Mouse (Mus musculus) hindbrain, embryonic 13.5 days (tissue): Measurements from ENCODE around the gene Ucp1. TPM values are rescaled to one million over a fixed set of nuclear protein-coding genes. Genes with fewer than 3 reads are reported as not detected.
"Not testable (repeated sequence)": the region's sequence is repeated elsewhere in the genome, so short reads cannot be mapped to it uniquely, and the experiment has no call there.

Experiments
- ATAC-seq: fragments of 200-750 bp; cut with Nextera tagmentation; 2 replicates; pipeline ENCODE4 v1.8.0; 2017; ENCODE audit warnings: moderate TSS enrichment; ENCODE audit not compliant: low FRiP score
- H3K27ac ChIP-seq: fragments of 300-500 bp; sonication (generic); 2 replicates; pipeline ENCODE4 v1.5.1; 2015; ENCODE audit warnings: inconsistent platforms, mild to moderate bottlenecking, moderate library complexity
- H3K27me3 ChIP-seq: fragments of 300-500 bp; sonication (generic); 2 replicates; pipeline ENCODE4 v1.6.1; 2015; ENCODE audit warnings: mild to moderate bottlenecking, inconsistent platforms
- H3K36me3 ChIP-seq: fragments of 300-500 bp; sonication (generic); 2 replicates; pipeline ENCODE4 v1.6.1; 2015; ENCODE audit warnings: mild to moderate bottlenecking, inconsistent platforms
- H3K4me1 ChIP-seq: fragments of 300-500 bp; sonication (generic); replicated peaks from 2 replicates; pipeline ENCODE4 v1.6.1; 2015; ENCODE audit warnings: inconsistent platforms
- H3K4me2 ChIP-seq: fragments of 300-500 bp; sonication (generic); 2 replicates; pipeline ENCODE4 v1.6.1; 2015; ENCODE audit warnings: inconsistent platforms, mild to moderate bottlenecking, moderate library complexity
- H3K4me3 ChIP-seq: fragments of 300-500 bp; sonication (generic); 2 replicates; pipeline ENCODE4 v1.5.1; 2015; ENCODE audit warnings: mild to moderate bottlenecking, inconsistent platforms
- H3K9ac ChIP-seq: fragments of 300-500 bp; sonication (generic); 2 replicates; pipeline ENCODE4 v1.6.1; 2015; ENCODE audit warnings: mild to moderate bottlenecking, inconsistent platforms
- H3K9me3 ChIP-seq: fragments of 300-500 bp; sonication (generic); 2 replicates; pipeline ENCODE4 v1.6.1; 2016; ENCODE audit warnings: inconsistent platforms
- WGBS: fragments of 180-500 bp; shearing (Covaris S2); methylation state at CpG from one replicate; pipeline ENCODE4 v1.1.7; 2015; 5-methylcytosine and 5-hydroxymethylcytosine counted together
- polyA plus RNA-seq: library from polyadenylated mRNA; unstranded; fragments of >200 nt; fragmentation: Nextera tagmentation; extraction: Ambion mirVana; gene quantifications from 2 replicates; pipeline ENCODE4 v1.2.1, GENCODE M21; 2015

The Ucp1 gene
- polyA plus RNA-seq, 1 experiment from 2014 or later, result 0.30 TPM

GRCm38 (mm10) chr8:83297375-83297774 lies 7.2 kb downstream of the Ucp1 start:
- no peaks in the 10 kb centered on the region for H3K9me3 ChIP-seq
- no peak overlapping the region for H3K27ac ChIP-seq
- no peak overlapping the region for H3K4me3 ChIP-seq
- H3K36me3 ChIP-seq, result no peaks in the 10 kb centered on the region
- no peak for ATAC-seq
- no peaks in the 10 kb centered on the region for H3K27me3 ChIP-seq
- no peaks in the 10 kb centered on the region for H3K4me1 ChIP-seq
- no peak overlapping the region for H3K4me2 ChIP-seq
- no peak overlapping the region for H3K9ac ChIP-seq
- 88% methylated on average over 4 of the region's 4 CpGs for WGBS

DNA sequence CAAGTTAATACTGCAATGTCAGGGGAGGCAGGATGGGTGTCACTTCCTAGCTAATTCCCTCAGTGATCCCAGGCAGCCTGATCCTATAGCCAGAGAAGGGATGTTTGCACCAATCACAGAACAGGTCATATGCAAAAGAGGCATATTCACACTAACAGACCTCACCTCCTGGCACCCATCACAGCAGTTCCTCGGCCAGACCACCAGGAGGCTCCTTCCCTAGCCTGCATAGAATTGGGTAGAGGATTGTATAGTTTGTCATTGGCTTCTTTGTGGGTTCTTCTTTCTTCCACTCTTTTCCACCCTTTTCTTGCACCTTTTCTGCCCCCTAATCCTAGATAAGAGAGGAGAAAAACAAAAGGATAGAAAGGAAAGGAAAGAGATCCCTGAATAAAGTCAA lies 10.0 kb downstream of the Ucp1 start:
- ATAC-seq, result no peak
- H3K27me3 ChIP-seq, result no peaks in the 10 kb centered on the region
- H3K9me3 ChIP-seq, result no peaks in the 10 kb centered on the region
- H3K36me3 ChIP-seq, result no peaks in the 10 kb centered on the region
- no peaks in the 10 kb centered on the region for H3K4me1 ChIP-seq
- no peak overlapping the region for H3K9ac ChIP-seq
- WGBS, result 74% methylated on average over 1 of the region's 1 CpGs
- no peak overlapping the region for H3K4me2 ChIP-seq
- no peak overlapping the region for H3K4me3 ChIP-seq
- H3K27ac ChIP-seq, result no peak overlapping the region

DNA sequence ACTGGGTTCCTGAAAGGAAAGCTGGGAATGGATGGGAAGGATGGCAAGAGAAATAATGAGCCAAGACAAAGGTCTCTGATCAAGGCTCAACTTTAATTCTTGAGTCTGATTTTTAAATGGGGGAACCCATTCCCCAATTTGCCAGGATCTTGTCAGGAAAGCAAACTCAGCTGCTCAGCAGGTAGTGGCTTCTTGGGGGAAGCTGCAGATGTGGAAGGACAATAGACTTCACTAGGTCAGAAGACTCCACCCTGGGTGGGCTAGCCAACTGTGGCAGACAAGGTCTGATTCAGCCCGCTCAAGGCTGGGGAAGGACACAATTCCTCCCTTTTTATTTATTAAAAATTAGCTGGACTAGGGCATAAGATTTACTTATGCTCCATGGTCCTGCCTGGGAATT lies 14.8 kb downstream of the Ucp1 start:
- Histone ChIP-seq H3K27ac (no peak overlapping the region), H3K4me2 (no peak overlapping the region), H3K36me3 (no peaks in the 10 kb centered on the region), H3K9ac (no peak overlapping the region), H3K4me3 (no peak overlapping the region), H3K4me1 (no peaks in the 10 kb centered on the region), H3K27me3 (no peaks in the 10 kb centered on the region), H3K9me3 (no peaks in the 10 kb centered on the region)
- no peak for ATAC-seq
- WGBS, result 88% methylated on average over 1 of the region's 1 CpGs

- Histone ChIP-seq H3K4me2 (no peak overlapping the region), H3K27ac (no peak overlapping the region), H3K4me3 (no peak overlapping the region), H3K4me1 (no peaks in the 10 kb centered on the region), H3K27me3 (no peaks in the 10 kb centered on the region), H3K36me3 (peaks cover 18% of the 10 kb centered on the region; the same call in 1 of the 2 replicates), H3K9ac (no peak overlapping the region), H3K9me3 (no peaks in the 10 kb centered on the region)
- ATAC-seq, result no peak
- 92% methylated on average over 6 of the region's 6 CpGs for WGBS
These were observed 19.7 kb downstream of the Ucp1 start for GRCm38 (mm10) chr8:83309836-83310235.

DNA sequence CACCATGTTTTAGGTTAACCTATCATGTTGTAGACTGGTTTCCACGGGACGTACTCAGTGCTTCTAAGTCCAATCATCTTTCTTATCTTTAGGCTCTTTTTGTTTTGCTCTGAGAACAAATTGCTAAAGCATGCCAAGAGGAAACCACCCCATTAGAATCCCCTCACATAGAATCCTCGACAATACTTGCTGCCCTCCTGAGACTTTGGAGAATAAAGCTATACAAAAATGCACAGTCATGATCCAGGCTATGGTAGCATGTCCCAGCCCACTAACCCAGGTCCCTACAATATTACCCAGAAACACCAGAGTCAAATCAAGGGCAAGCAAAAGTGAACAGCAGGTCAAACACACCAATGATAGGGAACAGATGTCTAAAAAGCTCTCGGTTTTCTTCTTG lies 24.9 kb downstream of the Ucp1 start:
- ATAC-seq, H3K27ac ChIP-seq, H3K27me3 ChIP-seq, H3K4me2 ChIP-seq, H3K9ac ChIP-seq, H3K4me1 ChIP-seq, H3K4me3 ChIP-seq, H3K9me3 ChIP-seq: not testable (repeated sequence)
- WGBS, result 87% methylated on average over 4 of the region's 4 CpGs
- H3K36me3 ChIP-seq, result peaks cover 54% of the 10 kb centered on the region

GRCm38 (mm10) chr8:83315691-83316090 lies 25.5 kb downstream of the Ucp1 start:
- H3K27ac ChIP-seq, result no peak overlapping the region
- H3K9ac ChIP-seq, result no peak overlapping the region
- no peak overlapping the region for H3K4me2 ChIP-seq
- ATAC-seq, result no peak
- WGBS, result 53% methylated on average over 2 of the region's 2 CpGs
- peaks cover 60% of the 10 kb centered on the region for H3K36me3 ChIP-seq
- H3K27me3 ChIP-seq, result no peaks in the 10 kb centered on the region
- no peaks in the 10 kb centered on the region for H3K4me1 ChIP-seq
- H3K4me3 ChIP-seq, result no peak overlapping the region
- no peaks in the 10 kb centered on the region for H3K9me3 ChIP-seq

- no peak for ATAC-seq
- H3K4me3 ChIP-seq, result no peak overlapping the region
- no peak overlapping the region for H3K4me2 ChIP-seq
- peaks cover 69% of the 10 kb centered on the region for H3K36me3 ChIP-seq
- no peaks in the 10 kb centered on the region for H3K9me3 ChIP-seq
- H3K9ac ChIP-seq, result no peak overlapping the region
- no peaks in the 10 kb centered on the region for H3K4me1 ChIP-seq
- 69% methylated on average over 3 of the region's 3 CpGs for WGBS
- H3K27ac ChIP-seq, result no peak overlapping the region
- H3K27me3 ChIP-seq, result no peaks in the 10 kb centered on the region
These were observed 30.4 kb downstream of the Ucp1 start for GRCm38 (mm10) chr8:83320543-83320942.

DNA sequence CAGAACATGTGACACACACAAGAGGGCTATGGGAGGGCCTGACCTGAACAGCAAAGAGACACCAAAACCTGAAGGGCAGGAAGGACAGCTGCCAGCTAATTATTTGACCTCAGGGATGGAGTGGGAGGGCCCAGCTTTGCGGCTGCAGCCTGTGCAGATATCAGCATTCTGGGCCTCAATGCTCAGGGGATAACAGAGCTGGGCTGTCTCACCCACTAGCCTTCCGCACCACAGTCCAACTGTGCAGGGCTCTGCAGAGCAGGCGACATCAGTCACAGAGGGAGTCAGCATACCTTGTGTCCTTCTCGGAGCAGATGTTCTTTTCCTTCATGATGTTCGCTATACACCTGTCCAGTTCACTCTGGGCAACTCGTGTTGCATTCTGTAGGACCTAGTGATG lies 32.2 kb downstream of the Ucp1 start:
- H3K36me3 ChIP-seq, result peaks cover 65% of the 10 kb centered on the region
- no peak for ATAC-seq
- H3K4me3 ChIP-seq, result no peak overlapping the region
- H3K27ac ChIP-seq, result no peak overlapping the region
- no peaks in the 10 kb centered on the region for H3K9me3 ChIP-seq
- 89% methylated on average over 6 of the region's 6 CpGs for WGBS
- H3K9ac ChIP-seq, result no peak overlapping the region
- H3K4me1 ChIP-seq, result no peaks in the 10 kb centered on the region
- no peaks in the 10 kb centered on the region for H3K27me3 ChIP-seq
- no peak overlapping the region for H3K4me2 ChIP-seq

DNA sequence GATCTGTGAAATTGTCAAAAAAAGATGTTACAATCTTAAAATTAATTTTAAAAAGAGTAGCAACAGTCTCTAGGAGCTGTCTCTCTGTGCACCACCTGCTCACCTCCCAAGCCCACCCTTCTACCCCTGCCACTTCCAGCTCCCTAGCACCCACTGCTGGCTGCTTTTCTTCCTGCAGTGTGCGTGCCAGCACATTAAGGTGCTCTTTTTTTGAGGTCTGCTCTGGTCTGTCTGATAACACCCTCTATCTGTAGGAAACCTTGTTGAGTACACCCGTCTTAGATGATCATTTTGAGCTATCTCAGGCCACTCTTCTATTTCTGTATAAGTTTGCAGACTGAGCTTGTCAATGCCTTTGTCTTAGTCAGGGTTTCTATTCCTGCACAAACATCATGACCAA lies 32.9 kb downstream of the Ucp1 start:
- no peaks in the 10 kb centered on the region for H3K4me1 ChIP-seq
- no peak overlapping the region for H3K9ac ChIP-seq
- H3K4me3 ChIP-seq, result no peak overlapping the region
- H3K36me3 ChIP-seq, result peaks cover 66% of the 10 kb centered on the region
- no peak for ATAC-seq
- WGBS, result 86% methylated on average over 2 of the region's 2 CpGs
- H3K27me3 ChIP-seq, result no peaks in the 10 kb centered on the region
- H3K9me3 ChIP-seq, result no peaks in the 10 kb centered on the region
- H3K27ac ChIP-seq, result no peak overlapping the region
- no peak overlapping the region for H3K4me2 ChIP-seq

DNA sequence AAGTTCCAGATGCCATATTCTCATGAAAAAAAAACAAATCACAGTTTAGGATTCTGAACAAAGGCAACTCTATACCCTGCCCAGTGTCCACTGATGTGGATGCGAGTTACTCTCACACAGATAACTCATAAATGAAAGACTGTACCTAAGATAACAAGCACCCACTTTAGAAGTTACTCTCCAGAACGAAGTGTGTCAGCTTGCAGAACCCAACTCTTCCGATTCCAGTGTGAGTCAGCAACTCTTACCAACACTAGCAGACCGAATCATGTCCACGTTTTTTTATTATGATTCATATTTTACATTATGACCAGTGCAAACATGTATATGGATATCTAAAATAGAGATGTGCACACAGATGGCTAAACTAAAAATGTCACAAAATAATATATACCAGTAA lies 37.7 kb downstream of the Ucp1 start:
- Histone ChIP-seq H3K36me3 (peaks cover 42% of the 10 kb centered on the region), H3K4me3 (no peak overlapping the region), H3K9me3 (no peaks in the 10 kb centered on the region), H3K9ac (no peak overlapping the region), H3K27ac (no peak overlapping the region), H3K4me2 (no peak overlapping the region), H3K27me3 (no peaks in the 10 kb centered on the region), H3K4me1 (peaks cover 19% of the 10 kb centered on the region)
- ATAC-seq, result no peak
- 95% methylated on average over 5 of the region's 5 CpGs for WGBS

- WGBS, result 9% methylated on average over 7 of the region's 7 CpGs
- Histone ChIP-seq H3K9ac (peak overlapping the region; percentile 86), H3K9me3 (no peaks in the 10 kb centered on the region), H3K4me3 (peak overlapping the region; percentile 72), H3K27ac (peak overlapping the region; percentile 90; the same call in 1 of the 2 replicates), H3K4me1 (peaks cover 20% of the 10 kb centered on the region), H3K36me3 (peaks cover 28% of the 10 kb centered on the region), H3K4me2 (peak overlapping the region; percentile 74), H3K27me3 (peaks cover 11% of the 10 kb centered on the region; the same call in 1 of the 2 replicates)
- ATAC-seq, result no peak
These were observed 41.4 kb downstream of the Ucp1 start for GRCm38 (mm10) chr8:83331567-83331898.

DNA sequence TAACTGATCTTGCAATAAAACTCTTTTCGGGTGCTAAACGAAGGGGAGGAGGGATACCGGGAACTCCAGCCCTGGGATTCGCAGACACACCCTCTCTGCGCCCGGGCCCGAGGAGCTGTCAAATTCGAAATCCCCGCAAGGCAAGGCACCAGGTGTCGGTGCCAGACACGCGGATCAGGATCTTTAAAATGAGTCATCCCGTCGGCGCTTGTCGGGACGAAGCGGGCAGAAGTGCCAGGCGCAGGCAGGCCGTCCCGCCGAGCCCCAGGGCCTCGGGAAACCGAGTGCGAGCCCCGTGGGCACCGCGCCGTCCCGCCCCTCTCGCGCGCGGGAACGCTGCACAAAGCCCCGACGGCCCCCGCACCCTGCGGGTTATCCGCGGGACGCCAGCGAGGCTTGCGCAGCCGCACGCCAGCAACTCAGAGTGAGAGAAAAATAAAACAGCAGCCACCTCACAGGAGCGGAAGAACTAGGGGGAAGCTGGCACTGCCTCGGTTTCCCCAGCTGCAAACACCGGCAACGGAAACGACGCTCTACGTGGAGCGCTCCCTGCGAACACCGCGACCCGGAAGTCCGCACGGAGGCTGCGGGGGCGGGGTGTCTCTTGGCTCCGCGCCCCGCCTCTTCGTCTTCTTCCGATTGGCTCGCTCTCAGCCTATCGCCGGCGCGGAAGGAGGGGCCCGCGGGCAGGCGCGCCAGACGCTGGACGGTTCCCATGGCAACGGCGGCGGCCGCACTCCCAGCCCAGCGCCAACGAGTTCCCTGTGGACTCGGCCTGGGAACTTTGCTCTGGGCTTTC lies 41.9 kb downstream of the Ucp1 start, which contains the start of gene Elmod2:
TSS of gene Elmod2 (minus strand) at position 588 of the 799 bp plus-strand sequence.
- Histone ChIP-seq H3K36me3 (peaks cover 24% of the 10 kb centered on the region), H3K27me3 (peaks cover 11% of the 10 kb centered on the region; the same call in 1 of the 2 replicates), H3K9me3 (no peaks in the 10 kb centered on the region), H3K9ac (peak within 1 kb of the TSS; percentile 86), H3K27ac (peak within 1 kb of the TSS; percentile 90), H3K4me1 (peaks cover 20% of the 10 kb centered on the region), H3K4me3 (peak within 1 kb of the TSS; percentile 72), H3K4me2 (peak within 1 kb of the TSS; percentile 74)
- ATAC-seq, result peak; percentile 99
- under 1% methylated on average over 79 of the region's 85 CpGs for WGBS

GRCm38 (mm10) chr8:83332864-83333263 lies 42.7 kb downstream of the Ucp1 start:
- ATAC-seq, result 0 out of 2 replicates have a peak, but pooled peaks have one; percentile 4
- Histone ChIP-seq H3K27me3 (peaks cover 11% of the 10 kb centered on the region; the same call in 1 of the 2 replicates), H3K4me2 (peak overlapping the region; percentile 74), H3K27ac (no peak overlapping the region), H3K36me3 (peaks cover 16% of the 10 kb centered on the region), H3K9ac (no peak overlapping the region), H3K4me1 (peaks cover 20% of the 10 kb centered on the region), H3K4me3 (peak overlapping the region; percentile 72), H3K9me3 (no peaks in the 10 kb centered on the region)
- whole genome bisulfite sequencing, result 10% methylated on average over 7 of the region's 7 CpGs
